8 mouse cellular contexts compared by ENCODE assay signal in genomic region chr1:167001844-167002485, GRCm38 (mm10). TPM values are rescaled to one million over a fixed set of nuclear protein-coding genes. Genes with fewer than 3 reads are reported as not detected.
DNase-seq lines count a peak whose midpoint lies in the region; ATAC-seq and TF ChIP-seq lines count a peak whose summit lies in the region.

No protein-coding gene starts in this region.

- H3K4me2 ChIP-seq in forebrain, embryonic 12.5 days, result peak overlapping the region; percentile 72
- H3K4me2 ChIP-seq in hindbrain, postnatal 0 days (ENCODE audit: low read depth, low read length), result peak overlapping the region; percentile 80

- no peaks in the 10 kb centered on the region for H3K36me3 ChIP-seq in forebrain, embryonic 12.5 days (replicated peaks)
- no peaks in the 10 kb centered on the region for H3K36me3 ChIP-seq in hindbrain, postnatal 0 days (ENCODE audit: insufficient read depth, low read length)
- no peaks in the 10 kb centered on the region for H3K36me3 ChIP-seq in splenic B cell, adult 2 months (ENCODE audit: control insufficient read depth, insufficient read depth, low read length, poor library complexity, severe bottlenecking)

- H3K4me1 ChIP-seq in forebrain, embryonic 12.5 days, result peaks cover 22% of the 10 kb centered on the region
- H3K4me1 ChIP-seq in hindbrain, postnatal 0 days (ENCODE audit: insufficient read depth, low read length), result 0 out of 2 replicates have a peak, but pooled peaks cover 3% of the 10 kb centered on the region

- DNase-seq in ovary, postnatal 10 days (ENCODE audit: low spot score), result peak; percentile 2
- DNase-seq in ovary, adult 18-20 months (ENCODE audit: low spot score), result no peak
- DNase-seq in brain, embryonic 14.5 days (ENCODE audit: low read depth), result peak; percentile 62
- no peak for DNase-seq in hindbrain, postnatal 0 days (ENCODE audit: low spot score)
- DNase-seq in lung, postnatal 36 days, result peak; percentile 19
- peak; percentile 3 for DNase-seq in splenic B cell, adult 2 months (ENCODE audit: low read depth, low spot score)
- no peak for DNase-seq in spleen, adult 12 weeks (ENCODE audit: low spot score)

- 1% methylated on average over 30 of the region's 30 CpGs for WGBS in forebrain, embryonic 12.5 days
- WGBS in hindbrain, postnatal 0 days, result under 1% methylated on average over 30 of the region's 30 CpGs

- no peaks in the 10 kb centered on the region for H3K9me3 ChIP-seq in forebrain, embryonic 12.5 days
- no peaks in the 10 kb centered on the region for H3K9me3 ChIP-seq in hindbrain, postnatal 0 days (ENCODE audit: low read length)

- TF ChIP-seq POLR2A in brain, embryonic 14.5 days (IDR thresholded peaks at IDR 0.05; ENCODE audit: borderline replicate concordance, extremely low read depth, insufficient read depth, insufficient read length, poor library complexity, severe bottlenecking), result no peak

- no peak for TF ChIP-seq CTCF in brain, embryonic 14.5 days (IDR thresholded peaks at IDR 0.05; ENCODE audit: borderline replicate concordance, extremely low read depth, insufficient read depth, insufficient read length)
- TF ChIP-seq CTCF in hindbrain, postnatal 0 days (IDR thresholded peaks at IDR 0.05; ENCODE audit: low read depth), result no peak

- H3K27ac ChIP-seq in forebrain, embryonic 12.5 days, result peak overlapping the region; percentile 94
- H3K27ac ChIP-seq in hindbrain, postnatal 0 days, result peak overlapping the region; percentile 90

- ATAC-seq in forebrain, embryonic 12.5 days (ENCODE audit: low FRiP score), result peak; percentile 5; the same call in 1 of the 2 replicates
- peak; percentile 6; the same call in 1 of the 2 replicates for ATAC-seq in hindbrain, postnatal 0 days

- H3K4me3 ChIP-seq in forebrain, embryonic 12.5 days (replicated peaks), result peak overlapping the region; percentile 91
- H3K4me3 ChIP-seq in hindbrain, postnatal 0 days (ENCODE audit: low read length), result peak overlapping the region; percentile 87

- H3K9ac ChIP-seq in forebrain, embryonic 12.5 days, result peak overlapping the region; percentile 88
- H3K9ac ChIP-seq in hindbrain, postnatal 0 days (replicated peaks; ENCODE audit: low read length), result peak overlapping the region; percentile 86

- H3K27me3 ChIP-seq in forebrain, embryonic 12.5 days, result peaks cover 26% of the 10 kb centered on the region
- no peaks in the 10 kb centered on the region for H3K27me3 ChIP-seq in hindbrain, postnatal 0 days (ENCODE audit: insufficient read depth, low read length)
- no peaks in the 10 kb centered on the region for H3K27me3 ChIP-seq in splenic B cell, adult 2 months (ENCODE audit: control insufficient read depth, insufficient read depth, low read length, poor library complexity, severe bottlenecking)

RNA-seq across cellular contexts. Expression of gene Fam78b, which starts 0.7 kb away (rescaled TPM):
- polyA plus RNA-seq in brain, embryonic 14.5 days (2012; rRNA removed), result 26.1 and 43.3 TPM in 2 replicates
- 5.0 and 5.9 TPM in 2 replicates for polyA plus RNA-seq in forebrain, embryonic 12.5 days (2016; fragmentation: Nextera tagmentation; extraction: Ambion mirVana)
- 16.4 and 17.1 TPM in 2 replicates for total RNA-seq in hindbrain, postnatal 0 days (2014; rRNA removed)
- 5.4 and 5.7 TPM in 2 replicates for polyA plus RNA-seq in hindbrain, postnatal 0 days (2015; fragmentation: Nextera tagmentation; extraction: Ambion mirVana)

Comparison
In these comparisons a context has a peak if more than half of its experiments do, and no peak if none do; other contexts are left out.
1. DNase-seq: peak in ovary, postnatal 10 days (single experiment), brain, embryonic 14.5 days (single experiment), lung, postnatal 36 days (single experiment) and splenic B cell, adult 2 months (single experiment); none in ovary, adult 18-20 months (single experiment), hindbrain, postnatal 0 days (single experiment) and spleen, adult 12 weeks (single experiment).